Mouse (Mus musculus) urinary bladder, postnatal 25 days (tissue): Measurements from ENCODE around the gene Ccpg1.

Experiments used
- DNase-seq: peaks from one replicate; pipeline ENCODE4 v3.0.0; 2022; ENCODE audit warnings: low spot score

Gene Ccpg1

GRCm38 (mm10) chr9:72985250-72986220 is at the start of gene Ccpg1, which contains the start of gene Ccpg1os:
Ccpg1 (plus strand) TSS chr9:72985429.
Ccpg1os (minus strand) TSS chr9:72985382.
- DNase-seq = peak; percentile 89

GRCm38 (mm10) chr9:72936301-72936700 is 48.9 kb upstream of the Ccpg1 start:
- no peak for DNase-seq

- DNase-seq = no peak
Measured at GRCm38 (mm10) chr9:72943424-72943823, 41.8 kb upstream of the Ccpg1 start.

GRCm38 (mm10) chr9:72944286-72944685 is 40.9 kb upstream of the Ccpg1 start:
- DNase-seq = no peak

GRCm38 (mm10) chr9:72947010-72947409 is 38.2 kb upstream of the Ccpg1 start:
- no peak for DNase-seq

GRCm38 (mm10) chr9:72949572-72949971 is 35.7 kb upstream of the Ccpg1 start:
- DNase-seq = no peak

- DNase-seq = no peak
Measured at GRCm38 (mm10) chr9:72954746-72955145, 30.5 kb upstream of the Ccpg1 start.

- DNase-seq = no peak
Measured at GRCm38 (mm10) chr9:72955546-72955945, 29.7 kb upstream of the Ccpg1 start.

GRCm38 (mm10) chr9:72958521-72959450 is 26.4 kb upstream of the Ccpg1 start, which contains the start of the genes Dyx1c1 and Gm44503:
Dyx1c1 (plus strand) TSS chr9:72958785.
Gm44503 (plus strand) TSS chr9:72958852.
- peak; percentile 62 for DNase-seq

- no peak for DNase-seq
Measured at GRCm38 (mm10) chr9:72961346-72961745, 23.9 kb upstream of the Ccpg1 start.

- DNase-seq = no peak
Measured at GRCm38 (mm10) chr9:72961959-72962358, 23.3 kb upstream of the Ccpg1 start.

- DNase-seq = no peak
Measured at GRCm38 (mm10) chr9:72968349-72969061, 16.7 kb upstream of the Ccpg1 start.

GRCm38 (mm10) chr9:72969874-72970273 is 15.4 kb upstream of the Ccpg1 start:
- no peak for DNase-seq

- DNase-seq = no peak
Measured at GRCm38 (mm10) chr9:72972435-72972834, 12.8 kb upstream of the Ccpg1 start.

- no peak for DNase-seq
Measured at GRCm38 (mm10) chr9:72972984-72973383, 12.2 kb upstream of the Ccpg1 start.

- DNase-seq = no peak
Measured at GRCm38 (mm10) chr9:72974734-72975133, 10.5 kb upstream of the Ccpg1 start.

GRCm38 (mm10) chr9:72975242-72975641 is 10.0 kb upstream of the Ccpg1 start:
- no peak for DNase-seq

GRCm38 (mm10) chr9:72983066-72983465 is 2.2 kb upstream of the Ccpg1 start:
- no peak for DNase-seq

- no peak for DNase-seq
Measured at GRCm38 (mm10) chr9:72987703-72988102, 2.5 kb downstream of the Ccpg1 start.

GRCm38 (mm10) chr9:72988706-72989105 is 3.5 kb downstream of the Ccpg1 start:
- DNase-seq = no peak

- no peak for DNase-seq
Measured at GRCm38 (mm10) chr9:72991420-72991819, 6.2 kb downstream of the Ccpg1 start.

GRCm38 (mm10) chr9:72992576-72992975 is 7.3 kb downstream of the Ccpg1 start:
- no peak for DNase-seq
